8 mouse cellular contexts compared by ENCODE assay signal in the genomic region with DNA sequence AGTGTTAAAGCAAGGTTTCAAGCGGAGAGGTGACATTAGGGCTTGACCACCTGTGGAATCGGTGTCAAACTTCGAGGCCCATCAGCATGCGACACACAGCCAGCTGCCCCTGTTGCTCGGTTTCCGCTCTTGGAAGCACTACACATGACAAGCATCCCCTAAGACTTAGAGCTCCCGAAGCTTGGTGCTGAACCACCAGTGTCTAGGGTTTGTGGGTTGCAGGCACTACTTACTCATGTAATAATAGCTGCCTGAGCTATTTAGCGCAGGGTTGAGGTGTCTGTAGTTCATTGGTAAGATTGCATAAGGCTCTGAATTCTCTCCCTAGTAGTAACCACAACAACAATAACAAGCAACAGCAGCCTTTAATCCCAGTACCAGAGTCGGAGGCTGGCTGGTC. TPM values are rescaled to one million over a fixed set of nuclear protein-coding genes. Genes with fewer than 3 reads are reported as not detected.
DNase-seq lines count a peak whose midpoint lies in the region; ATAC-seq and TF ChIP-seq lines count a peak whose summit lies in the region.

No protein-coding gene starts in this region.

- peaks cover 17% of the 10 kb centered on the region for H3K4me1 ChIP-seq in kidney, embryonic 15.5 days
- peaks cover 12 to 19% of the 10 kb centered on the region in 2 experiments for H3K4me1 ChIP-seq in MEL (ENCODE audit: control insufficient read depth in 1 of 2, insufficient read depth in 2 of 2, low read length in 2 of 2)
- H3K4me1 ChIP-seq in forebrain, embryonic 12.5 days, result peaks cover 14% of the 10 kb centered on the region
- H3K4me1 ChIP-seq in liver, embryonic 12.5 days, result peaks cover 46% of the 10 kb centered on the region

- H3K9ac ChIP-seq in kidney, embryonic 15.5 days, result no peak overlapping the region; the same call in 1 of the 2 replicates
- peak overlapping the region; percentile 96 for H3K9ac ChIP-seq in MEL (ENCODE audit: control insufficient read depth, low read depth, low read length, poor library complexity, severe bottlenecking)
- no peak overlapping the region for H3K9ac ChIP-seq in forebrain, embryonic 12.5 days
- H3K9ac ChIP-seq in liver, embryonic 12.5 days, result peak overlapping the region; percentile 78

- peak overlapping the region; percentile 85 for H3K4me2 ChIP-seq in kidney, embryonic 15.5 days
- peak overlapping the region; percentile 81 for H3K4me2 ChIP-seq in forebrain, embryonic 12.5 days
- H3K4me2 ChIP-seq in liver, embryonic 12.5 days, result peak overlapping the region; percentile 84

- peaks cover 41% of the 10 kb centered on the region for H3K79me2 ChIP-seq in MEL (ENCODE audit: control insufficient read depth, insufficient read depth, low read length, poor library complexity)

- TF ChIP-seq RAD21 in MEL (IDR thresholded peaks at IDR 0.05; ENCODE audit: low read depth, low read length), result no peak

- 42% methylated on average over 9 of the region's 9 CpGs for WGBS in kidney, embryonic 15.5 days
- WGBS in forebrain, embryonic 12.5 days, result 59% methylated on average over 9 of the region's 9 CpGs
- WGBS in liver, embryonic 12.5 days (ENCODE audit: insufficient replicate concordance), result 34% methylated on average over 9 of the region's 9 CpGs

- TF ChIP-seq POLR2A in MEL (IDR thresholded peaks at IDR 0.05; ENCODE audit: control insufficient read depth in 1 of 2, insufficient read depth in 1 of 2, low read depth in 1 of 2, low read length in 2 of 2, poor library complexity in 1 of 2), result no peak

- no peaks in the 10 kb centered on the region for H3K27me3 ChIP-seq in kidney, embryonic 15.5 days
- H3K27me3 ChIP-seq in MEL (ENCODE audit: control insufficient read depth in 1 of 2, insufficient read depth in 2 of 2, low read length in 2 of 2), result no peaks in the 10 kb centered on the region
- H3K27me3 ChIP-seq in forebrain, embryonic 12.5 days, result peaks cover 8% of the 10 kb centered on the region; the same call in 1 of the 2 replicates
- peaks cover 15% of the 10 kb centered on the region for H3K27me3 ChIP-seq in liver, embryonic 12.5 days (replicated peaks)

- H3K9me3 ChIP-seq in kidney, embryonic 15.5 days (replicated peaks), result no peaks in the 10 kb centered on the region
- H3K9me3 ChIP-seq in MEL (replicated peaks; ENCODE audit: insufficient read depth, low read length), result no peaks in the 10 kb centered on the region
- H3K9me3 ChIP-seq in forebrain, embryonic 12.5 days, result no peaks in the 10 kb centered on the region
- H3K9me3 ChIP-seq in liver, embryonic 12.5 days (replicated peaks), result no peaks in the 10 kb centered on the region

- no peak overlapping the region for H3K27ac ChIP-seq in kidney, embryonic 15.5 days
- no peak overlapping the region for H3K27ac ChIP-seq in MEL (ENCODE audit: control insufficient read depth, low read depth, low read length)
- H3K27ac ChIP-seq in forebrain, embryonic 12.5 days, result no peak overlapping the region
- 0 out of 2 replicates have a peak overlapping the region, but pooled peaks have one; percentile 84 for H3K27ac ChIP-seq in liver, embryonic 12.5 days

- H3K4me3 ChIP-seq in kidney, embryonic 15.5 days (replicated peaks), result peak overlapping the region; percentile 79
- peak overlapping the region; percentile 78 to 97 for H3K4me3 ChIP-seq in MEL (ENCODE audit: control insufficient read depth in 1 of 2, insufficient read depth in 1 of 2, low read depth in 2 of 2, low read length in 2 of 2)
- H3K4me3 ChIP-seq in forebrain, embryonic 12.5 days (replicated peaks), result peak overlapping the region; percentile 84
- H3K4me3 ChIP-seq in liver, embryonic 12.5 days, result peak overlapping the region; percentile 67

- H3K36me3 ChIP-seq in kidney, embryonic 15.5 days, result no peaks in the 10 kb centered on the region
- H3K36me3 ChIP-seq in MEL (ENCODE audit: control insufficient read depth in 1 of 2, insufficient read depth in 2 of 2, low read length in 2 of 2), result peaks cover 0 to 36% of the 10 kb centered on the region in 2 experiments; a peak in 3 of 4 replicates
- no peaks in the 10 kb centered on the region for H3K36me3 ChIP-seq in forebrain, embryonic 12.5 days (replicated peaks)
- no peaks in the 10 kb centered on the region for H3K36me3 ChIP-seq in liver, embryonic 12.5 days

- TF ChIP-seq EP300 in MEL (IDR thresholded peaks at IDR 0.05; ENCODE audit: low read depth in 1 of 2, low read length in 2 of 2), result no peak

- no peak for DNase-seq in kidney, adult 11 months
- DNase-seq in MEL (ENCODE audit: low read depth, low spot score), result peak; percentile 63
- DNase-seq in right cerebral cortex, postnatal 14 days, result no peak
- no peak for DNase-seq in left cerebral cortex, adult 8-10 months (ENCODE audit: low spot score in 2 of 2)
- DNase-seq in spleen, postnatal 36 days (ENCODE audit: low spot score in 2 of 2), result no peak

- no peak for ATAC-seq in kidney, embryonic 15.5 days (replicated peaks; ENCODE audit: low FRiP score)
- no peak for ATAC-seq in forebrain, embryonic 12.5 days (ENCODE audit: low FRiP score)
- no peak for ATAC-seq in liver, embryonic 12.5 days

- TF ChIP-seq CTCF in MEL (IDR thresholded peaks at IDR 0.05 in 2 of 3, conservative IDR thresholded peaks at IDR 0.05 in 1 of 3; ENCODE audit: control insufficient read depth in 1 of 3, insufficient read depth in 1 of 3, low read depth in 2 of 3, low read length in 3 of 3, poor library complexity in 1 of 3, severe bottlenecking in 1 of 3), result no peak

TF ChIP-seq in MEL, 35 proteins besides CTCF, POLR2A, EP300 and RAD21:
- TF ChIP-seq CHD1 (IDR thresholded peaks at IDR 0.05; ENCODE audit: low read depth, low read length), result 0 out of 2 replicates have a peak, but pooled peaks have one; percentile 3
- TF ChIP-seq CHD2 (IDR thresholded peaks at IDR 0.05; ENCODE audit: low read length), result no peak
- no peak for TF ChIP-seq MAFK (IDR thresholded peaks at IDR 0.05; ENCODE audit: borderline replicate concordance, low read depth, low read length)
- no peak for TF ChIP-seq USF2 (IDR thresholded peaks at IDR 0.05; ENCODE audit: borderline replicate concordance in 1 of 2, insufficient read depth in 1 of 2, low read depth in 1 of 2, low read length in 2 of 2)

RNA-seq across cellular contexts. Expression of a gene that starts 1.2 kb away (rescaled TPM):
- polyA plus RNA-seq in kidney, embryonic 15.5 days (2015; fragmentation: Nextera tagmentation; extraction: Ambion mirVana), result 20.6 and 23.1 TPM in 2 replicates
- total RNA-seq in MEL (2012; rRNA removed), result 12.9 and 14.8 TPM in 2 replicates
- polyA plus RNA-seq in MEL (2012; ENCODE audit: insufficient read depth in 1 of 2, insufficient read length in 2 of 2, low read depth in 1 of 2, low replicate concordance in 2 of 2, missing spikeins in 1 of 2), result 100 to 1,000 TPM in 1 of 2 experiments, 10 to 100 TPM in 1; 21.5 to 119 TPM
- 22.9 and 24.8 TPM in 2 replicates for polyA plus RNA-seq in forebrain, embryonic 12.5 days (2016; fragmentation: Nextera tagmentation; extraction: Ambion mirVana)
- 13.9 and 15.7 TPM in 2 replicates for polyA plus RNA-seq in liver, embryonic 12.5 days (2016; fragmentation: Nextera tagmentation; extraction: Ambion mirVana)
- 10 to 100 TPM; 23.9 to 35.7 (median 32.9) TPM for total RNA-seq in left cerebral cortex, adult 8-10 months (2022)

Comparison
In these comparisons a context has a peak if more than half of its experiments do, and no peak if none do; other contexts are left out.
1. H3K9ac ChIP-seq: peak in MEL (single experiment) and liver, embryonic 12.5 days (single experiment); none in kidney, embryonic 15.5 days (single experiment) and forebrain, embryonic 12.5 days (single experiment).
2. Peak in every context shown above with its lines, with median percentiles within 50 percentile points of each other: H3K4me2 ChIP-seq and H3K4me3 ChIP-seq.